Mouse (Mus musculus) heart, postnatal 36 days (tissue): ENCODE data around the gene Brinp2. TPM values are rescaled to one million over a fixed set of nuclear protein-coding genes. Genes with fewer than 3 reads are reported as not detected.

Experiments
- DNase-seq, 2 experiments: peaks; one replicate each; pipeline ENCODE4 v3.0.0; 2021 to 2022
- intact Hi-C: fragments of 180-260 bp; cut with DNase I; formaldehyde crosslinking; loops from one replicate; pipeline ENCODE4 v1.15.1; 2025
- total RNA-seq, 2 experiments: library from RNA; stranded (reverse); gene quantifications; 2 replicates each; pipeline ENCODE4 v1.2.3; 2021

Brinp2 gene
- total RNA-seq, 2 experiments from 2014 or later = 0.22 TPM; not detected in 1

GRCm38 (mm10) chr1:158296287-158296931, 59.7 kb downstream of the Brinp2 start:
- DNase-seq = no peak
- intact Hi-C loops = no loop called here

GRCm38 (mm10) chr1:158295270-158295669, 60.9 kb downstream of the Brinp2 start:
- no peak for DNase-seq
- intact Hi-C loops = no loop called here

GRCm38 (mm10) chr1:158285198-158285597, 70.9 kb downstream of the Brinp2 start:
- DNase-seq = no peak
- intact Hi-C loops = no loop called here

GRCm38 (mm10) chr1:158283869-158284268, 72.3 kb downstream of the Brinp2 start:
- intact Hi-C loops = no loop called here

GRCm38 (mm10) chr1:158272058-158272457, 84.1 kb downstream of the Brinp2 start:
- intact Hi-C loops = no loop called here
- no peak for DNase-seq

More at GRCm38 (mm10) chr1:158283869-158284268, 72.3 kb downstream of the Brinp2 start:
- no peak for DNase-seq

GRCm38 (mm10) chr1:158267020-158267571, 89.0 kb downstream of the Brinp2 start:
- intact Hi-C loops = no loop called here
- no peak for DNase-seq

GRCm38 (mm10) chr1:158266293-158267019, 89.7 kb downstream of the Brinp2 start:
- intact Hi-C loops = no loop called here
- DNase-seq = no peak

- intact Hi-C loops = no loop called here
- DNase-seq = no peak
Observed at GRCm38 (mm10) chr1:158259516-158260235, 96.5 kb downstream of the Brinp2 start.

- intact Hi-C loops = no loop called here
- no peak for DNase-seq
Observed at GRCm38 (mm10) chr1:158258685-158259292, 97.3 kb downstream of the Brinp2 start.

- intact Hi-C loops = no loop called here
- DNase-seq = no peak
Observed at GRCm38 (mm10) chr1:158255912-158256680, 100.0 kb downstream of the Brinp2 start.

- intact Hi-C loops = no loop called here
- no peak for DNase-seq
Observed at GRCm38 (mm10) chr1:158252682-158253222, 103.4 kb downstream of the Brinp2 start.

GRCm38 (mm10) chr1:158248266-158248665, 107.9 kb downstream of the Brinp2 start:
- intact Hi-C loops = no loop called here
- no peak for DNase-seq

GRCm38 (mm10) chr1:158246476-158247153, 109.5 kb downstream of the Brinp2 start:
- intact Hi-C loops = no loop called here
- DNase-seq = no peak

- intact Hi-C loops = no loop called here
- DNase-seq = no peak
Observed at GRCm38 (mm10) chr1:158245486-158245885, 110.6 kb downstream of the Brinp2 start.

- intact Hi-C loops = no loop called here
- no peak for DNase-seq
Observed at GRCm38 (mm10) chr1:158244016-158244415, 112.1 kb downstream of the Brinp2 start.

GRCm38 (mm10) chr1:158241848-158242556, 114.1 kb downstream of the Brinp2 start:
- DNase-seq = no peak
- intact Hi-C loops = no loop called here

- no peak for DNase-seq
- intact Hi-C loops = no loop called here
Observed at GRCm38 (mm10) chr1:158239841-158240240, 116.3 kb downstream of the Brinp2 start.

- intact Hi-C loops = no loop called here
- DNase-seq = no peak
Observed at GRCm38 (mm10) chr1:158238722-158239121, 117.4 kb downstream of the Brinp2 start.
